Mouse (Mus musculus): Measurements from ENCODE around the gene Meis2.

Gene Meis2

GRCm38 (mm10) chr2:116001352-116002138 lies 64.1 kb downstream of the Meis2 start:
- no peak for DNase-seq (ENCODE audit: low read depth, low spot score)

GRCm38 (mm10) chr2:116000514-116000913 lies 65.1 kb downstream of the Meis2 start:
- no peak for DNase-seq (ENCODE audit: low read depth, low spot score)

GRCm38 (mm10) chr2:115998802-115999201 lies 66.8 kb downstream of the Meis2 start:
- DNase-seq (ENCODE audit: low read depth, low spot score) = no peak

GRCm38 (mm10) chr2:115996438-115996837 lies 69.2 kb downstream of the Meis2 start:
- no peak for DNase-seq (ENCODE audit: low read depth, low spot score)

GRCm38 (mm10) chr2:115993877-115994276 lies 71.8 kb downstream of the Meis2 start:
- no peak for DNase-seq (ENCODE audit: low read depth, low spot score)

GRCm38 (mm10) chr2:115989249-115989648 lies 76.4 kb downstream of the Meis2 start:
- no peak for DNase-seq (ENCODE audit: low read depth, low spot score)

- DNase-seq (ENCODE audit: low read depth, low spot score) = peak; percentile 59
Observed at GRCm38 (mm10) chr2:115988448-115988847, 77.2 kb downstream of the Meis2 start.

GRCm38 (mm10) chr2:115984952-115985351 lies 80.7 kb downstream of the Meis2 start:
- DNase-seq (ENCODE audit: low read depth, low spot score) = no peak

GRCm38 (mm10) chr2:115984487-115984886 lies 81.2 kb downstream of the Meis2 start:
- DNase-seq (ENCODE audit: low read depth, low spot score) = no peak

GRCm38 (mm10) chr2:115980490-115980889 lies 85.1 kb downstream of the Meis2 start:
- DNase-seq (ENCODE audit: low read depth, low spot score) = no peak

- DNase-seq (ENCODE audit: low read depth, low spot score) = peak; percentile 60
Observed at GRCm38 (mm10) chr2:115979683-115980476, 85.8 kb downstream of the Meis2 start.

- no peak for DNase-seq (ENCODE audit: low read depth, low spot score)
Observed at GRCm38 (mm10) chr2:115978666-115979065, 87.0 kb downstream of the Meis2 start.

GRCm38 (mm10) chr2:115971296-115971805 lies 94.3 kb downstream of the Meis2 start:
- no peak for DNase-seq (ENCODE audit: low read depth, low spot score)

- peak; percentile 65 for DNase-seq (ENCODE audit: low read depth, low spot score)
Observed at GRCm38 (mm10) chr2:115970091-115970820, 95.4 kb downstream of the Meis2 start.

- no peak for DNase-seq (ENCODE audit: low read depth, low spot score)
Observed at GRCm38 (mm10) chr2:115969201-115969600, 96.4 kb downstream of the Meis2 start.

GRCm38 (mm10) chr2:115964911-115965310 lies 100.7 kb downstream of the Meis2 start:
- no peak for DNase-seq (ENCODE audit: low read depth, low spot score)

- DNase-seq (ENCODE audit: low read depth, low spot score) = peak; percentile 55
Observed at GRCm38 (mm10) chr2:115963293-115963835, 102.3 kb downstream of the Meis2 start.

- DNase-seq (ENCODE audit: low read depth, low spot score) = no peak
Observed at GRCm38 (mm10) chr2:115962728-115963127, 102.9 kb downstream of the Meis2 start.

- no peak for DNase-seq (ENCODE audit: low read depth, low spot score)
Observed at GRCm38 (mm10) chr2:115962113-115962512, 103.5 kb downstream of the Meis2 start.

- DNase-seq (ENCODE audit: low read depth, low spot score) = peak; percentile 45
Observed at GRCm38 (mm10) chr2:115960615-115961014, 105.0 kb downstream of the Meis2 start.

GRCm38 (mm10) chr2:115956786-115957185 lies 108.9 kb downstream of the Meis2 start:
- no peak for DNase-seq (ENCODE audit: low read depth, low spot score)

GRCm38 (mm10) chr2:115950645-115951044 lies 115.0 kb downstream of the Meis2 start:
- DNase-seq (ENCODE audit: low read depth, low spot score) = no peak

All from brain, adult 2 months (tissue).